Mouse (Mus musculus): ENCODE measurements around the gene Tbpl1. TPM values are rescaled to one million over a fixed set of nuclear protein-coding genes. Genes with fewer than 3 reads are reported as not detected.
A peak's percentile ranks its signal among the peaks of the same experiment; 100 is the strongest.

Gene Tbpl1
- polyA plus RNA-seq, 1 experiment from 2014 or later = 62.7 TPM

DNA sequence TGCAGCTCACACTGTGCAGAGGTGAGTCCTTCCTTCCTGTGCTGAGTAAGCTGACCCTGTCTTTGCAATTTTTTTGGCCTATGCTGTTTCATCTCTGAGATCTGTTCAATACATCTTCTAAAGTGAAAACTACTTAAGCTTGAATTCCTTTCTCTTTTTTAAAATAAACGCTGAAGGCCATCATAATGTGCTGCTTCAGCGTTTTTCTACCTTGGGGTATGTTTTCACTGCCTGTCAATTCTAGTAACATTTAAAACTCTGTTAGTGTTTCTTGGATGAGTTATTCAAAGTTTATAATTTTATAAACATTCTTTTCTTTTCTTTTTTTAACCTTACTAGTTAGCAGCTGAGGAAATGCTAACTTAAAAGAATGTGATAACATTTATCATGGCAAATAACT lies 18.8 kb downstream of the Tbpl1 start:
- Histone ChIP-seq H3K4me2 (replicated peaks; ENCODE audit: low read depth, low read length) (no peak overlapping the region), H3K9ac (replicated peaks; ENCODE audit: low read length) (no peak overlapping the region), H3K27ac (ENCODE audit: low read length) (no peak overlapping the region), H3K4me1 (ENCODE audit: insufficient read depth, low read length) (no peaks in the 10 kb centered on the region), H3K9me3 (ENCODE audit: low read length) (no peaks in the 10 kb centered on the region), H3K4me3 (ENCODE audit: low read length) (no peak overlapping the region), H3K36me3 (ENCODE audit: insufficient read depth, low read length) (peaks cover 26% of the 10 kb centered on the region; the same call in 1 of the 2 replicates), H3K27me3 (ENCODE audit: insufficient read depth, low read length) (no peaks in the 10 kb centered on the region)
- 62% methylated on average over 2 of the region's 2 CpGs for WGBS
- ATAC-seq (ENCODE audit: low FRiP score, low TSS enrichment) = no peak

DNA sequence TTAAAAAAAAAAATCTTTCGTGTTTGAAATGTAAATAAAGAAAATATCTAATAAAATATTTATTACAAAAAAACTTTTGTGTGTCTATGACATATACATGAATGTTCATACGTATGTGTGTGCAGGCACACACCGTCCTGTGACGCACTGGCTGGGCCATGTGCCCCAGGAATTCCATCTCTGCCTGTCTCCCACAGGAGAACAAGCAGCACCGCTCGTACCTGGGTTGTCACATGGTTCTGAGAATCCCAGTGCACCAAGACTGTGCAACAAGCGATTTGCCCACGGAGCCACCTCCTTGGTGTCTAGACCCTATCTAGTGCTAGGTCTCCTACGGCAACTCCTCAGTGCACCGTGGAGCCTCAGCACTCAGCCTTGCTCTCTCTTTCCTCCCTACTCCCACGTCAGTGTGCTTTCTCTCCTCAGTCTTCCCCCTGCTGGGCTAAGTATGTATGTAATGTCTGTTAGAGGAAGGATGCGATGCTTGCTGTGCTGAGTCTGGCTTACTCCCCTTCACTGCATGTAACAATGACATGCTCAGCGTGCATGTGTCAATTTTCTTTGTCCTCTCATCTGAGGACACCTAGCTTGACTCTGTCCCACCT lies 21.5 kb downstream of the Tbpl1 start:
- ATAC-seq (ENCODE audit: low FRiP score, low TSS enrichment) = no peak
- peaks cover 49% of the 10 kb centered on the region for H3K36me3 ChIP-seq (ENCODE audit: insufficient read depth, low read length)
- H3K27ac ChIP-seq (ENCODE audit: low read length) = no peak overlapping the region
- H3K4me2 ChIP-seq (replicated peaks; ENCODE audit: low read depth, low read length) = no peak overlapping the region
- no peak overlapping the region for H3K9ac ChIP-seq (replicated peaks; ENCODE audit: low read length)
- 89% methylated on average over 13 of the region's 13 CpGs for WGBS
- no peak overlapping the region for H3K4me3 ChIP-seq (ENCODE audit: low read length)
- H3K27me3 ChIP-seq (ENCODE audit: insufficient read depth, low read length) = no peaks in the 10 kb centered on the region
- H3K4me1 ChIP-seq (ENCODE audit: insufficient read depth, low read length) = no peaks in the 10 kb centered on the region
- H3K9me3 ChIP-seq (ENCODE audit: low read length) = no peaks in the 10 kb centered on the region

DNA sequence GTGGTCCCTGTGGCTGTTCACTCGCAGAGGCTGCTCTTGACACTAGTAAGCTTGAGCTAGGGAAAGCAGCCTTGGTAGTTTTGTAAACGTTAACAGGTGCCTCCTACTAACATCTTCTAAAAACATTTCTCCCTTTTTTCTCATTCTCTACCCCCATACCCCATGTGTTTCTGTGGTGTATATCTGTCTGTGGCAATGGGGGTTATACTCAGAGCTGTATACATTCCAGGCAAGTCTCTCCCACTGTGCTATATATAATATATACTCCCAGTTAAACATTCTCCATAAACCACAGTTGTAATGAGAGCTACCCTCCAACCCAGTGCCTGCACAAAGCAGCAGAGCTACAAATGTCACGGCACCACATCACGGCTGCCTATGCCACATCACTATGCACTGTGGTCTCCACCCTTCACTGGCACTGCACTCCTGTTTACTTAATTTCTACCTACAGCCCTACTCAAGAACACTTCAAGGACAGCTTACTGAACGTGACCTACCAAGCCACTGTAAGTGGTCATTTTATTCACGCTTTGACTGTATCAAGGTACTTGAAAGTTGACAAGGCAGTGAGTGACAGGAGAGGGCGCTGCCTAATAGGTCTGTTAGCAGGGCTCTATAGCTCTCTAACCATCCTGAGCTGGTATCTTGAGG lies 23.4 kb downstream of the Tbpl1 start:
- no peak for ATAC-seq (ENCODE audit: low FRiP score, low TSS enrichment)
- Histone ChIP-seq H3K36me3 (ENCODE audit: insufficient read depth, low read length) (peaks cover 53% of the 10 kb centered on the region), H3K9me3 (ENCODE audit: low read length) (no peaks in the 10 kb centered on the region), H3K9ac (replicated peaks; ENCODE audit: low read length) (no peak overlapping the region), H3K4me2 (replicated peaks; ENCODE audit: low read depth, low read length) (no peak overlapping the region), H3K4me3 (ENCODE audit: low read length) (no peak overlapping the region), H3K4me1 (ENCODE audit: insufficient read depth, low read length) (no peaks in the 10 kb centered on the region), H3K27ac (ENCODE audit: low read length) (no peak overlapping the region), H3K27me3 (ENCODE audit: insufficient read depth, low read length) (no peaks in the 10 kb centered on the region)
- 88% methylated on average over 7 of the region's 7 CpGs for WGBS

DNA sequence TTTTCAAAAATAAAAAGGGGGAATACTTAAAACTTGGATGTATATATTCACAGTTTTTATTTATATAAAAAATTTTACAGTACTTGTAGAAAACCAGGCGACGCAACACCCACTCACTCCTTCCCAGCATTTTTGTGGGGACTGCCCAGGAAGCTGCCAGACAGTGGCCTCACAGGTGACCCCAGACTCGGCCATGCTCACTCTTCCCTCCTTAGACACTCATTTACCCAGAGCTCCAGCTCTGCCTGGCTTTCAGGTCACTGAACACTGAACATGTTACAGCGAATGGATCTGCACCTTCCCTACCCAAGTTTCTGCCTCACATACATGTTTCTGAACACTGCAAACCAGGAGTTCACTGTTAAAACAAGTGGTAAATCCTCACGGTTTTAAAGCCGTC lies 27.9 kb downstream of the Tbpl1 start:
- Histone ChIP-seq H3K36me3 (ENCODE audit: insufficient read depth, low read length) (peaks cover 35% of the 10 kb centered on the region), H3K9ac (replicated peaks; ENCODE audit: low read length) (no peak overlapping the region), H3K4me2 (replicated peaks; ENCODE audit: low read depth, low read length) (no peak overlapping the region), H3K27ac (ENCODE audit: low read length) (no peak overlapping the region), H3K9me3 (ENCODE audit: low read length) (no peaks in the 10 kb centered on the region), H3K4me3 (ENCODE audit: low read length) (no peak overlapping the region), H3K27me3 (ENCODE audit: insufficient read depth, low read length) (no peaks in the 10 kb centered on the region), H3K4me1 (ENCODE audit: insufficient read depth, low read length) (peaks cover 8% of the 10 kb centered on the region; the same call in 1 of the 2 replicates)
- ATAC-seq (ENCODE audit: low FRiP score, low TSS enrichment) = peak; percentile 84; the same call in 1 of the 2 replicates
- 76% methylated on average over 6 of the region's 6 CpGs for WGBS

DNA sequence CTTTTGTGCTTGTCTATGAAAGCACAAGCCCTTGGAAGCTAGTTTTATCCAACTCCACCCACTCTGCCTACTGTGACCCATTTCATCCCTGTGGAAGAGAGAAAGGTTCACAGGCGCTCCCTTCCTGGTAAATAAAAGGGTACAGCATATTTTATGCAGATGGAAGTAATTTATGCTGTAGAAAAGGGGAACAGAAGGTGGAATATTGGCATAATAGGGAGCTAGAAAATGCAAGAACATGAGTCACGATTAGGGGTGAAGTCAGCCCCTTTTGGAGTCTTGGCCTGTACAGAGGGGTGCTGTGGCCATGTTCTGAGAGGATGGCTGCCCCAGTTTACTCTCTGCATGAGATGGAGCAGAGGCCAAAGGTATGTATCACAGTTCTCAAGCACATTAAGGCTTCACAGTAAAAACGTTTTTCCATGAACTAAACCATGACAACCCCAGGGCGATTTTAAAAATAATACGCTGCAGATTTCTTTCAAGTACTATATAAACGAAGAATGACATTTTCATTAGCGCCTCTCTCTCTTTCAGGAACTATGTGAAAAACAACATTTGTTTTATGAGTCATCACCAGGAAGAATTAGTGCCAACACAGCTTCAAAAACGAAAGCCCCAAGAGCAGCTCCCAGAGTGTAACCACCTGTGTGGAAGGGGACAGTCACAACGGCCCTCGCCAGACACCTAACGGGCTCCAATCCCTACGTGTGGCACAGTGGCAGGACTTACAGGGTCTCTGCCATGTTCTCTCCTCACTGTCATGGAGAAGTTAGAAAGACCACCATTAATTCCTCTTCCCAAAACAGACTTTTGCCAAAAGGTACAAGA lies 30.0 kb downstream of the Tbpl1 start:
- H3K9ac ChIP-seq (replicated peaks; ENCODE audit: low read length) = no peak overlapping the region
- H3K27me3 ChIP-seq (ENCODE audit: insufficient read depth, low read length) = no peaks in the 10 kb centered on the region
- H3K4me2 ChIP-seq (replicated peaks; ENCODE audit: low read depth, low read length) = no peak overlapping the region
- no peaks in the 10 kb centered on the region for H3K9me3 ChIP-seq (ENCODE audit: low read length)
- no peak for ATAC-seq (ENCODE audit: low FRiP score, low TSS enrichment)
- WGBS = 57% methylated on average over 12 of the region's 12 CpGs
- peaks cover 12% of the 10 kb centered on the region; the same call in 1 of the 2 replicates for H3K4me1 ChIP-seq (ENCODE audit: insufficient read depth, low read length)
- H3K4me3 ChIP-seq (ENCODE audit: low read length) = no peak overlapping the region
- no peak overlapping the region for H3K27ac ChIP-seq (ENCODE audit: low read length)
- H3K36me3 ChIP-seq (ENCODE audit: insufficient read depth, low read length) = peaks cover 17% of the 10 kb centered on the region

DNA sequence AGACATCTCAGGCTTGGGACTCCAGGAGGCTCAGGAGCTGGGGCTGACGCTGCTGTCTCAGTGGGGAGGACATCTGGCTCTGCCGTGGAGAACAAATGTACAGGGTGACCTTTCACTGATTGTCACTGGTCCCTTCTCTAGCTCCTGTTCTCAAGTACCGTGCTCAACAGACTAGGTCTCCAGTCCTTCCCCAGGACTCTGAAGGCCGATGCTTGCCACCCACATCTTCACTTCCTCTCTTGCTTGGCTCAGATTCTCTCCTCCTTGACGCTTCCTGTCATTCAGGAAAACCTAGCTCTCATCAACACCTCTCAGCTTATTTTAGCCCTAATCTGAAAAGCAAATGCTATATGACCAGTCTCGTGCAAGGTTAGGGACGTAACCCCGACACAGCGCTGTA lies 31.0 kb downstream of the Tbpl1 start:
- H3K9me3 ChIP-seq (ENCODE audit: low read length) = no peaks in the 10 kb centered on the region
- H3K4me2 ChIP-seq (replicated peaks; ENCODE audit: low read depth, low read length) = no peak overlapping the region
- no peaks in the 10 kb centered on the region for H3K27me3 ChIP-seq (ENCODE audit: insufficient read depth, low read length)
- H3K4me3 ChIP-seq (ENCODE audit: low read length) = no peak overlapping the region
- peaks cover 12% of the 10 kb centered on the region; the same call in 1 of the 2 replicates for H3K4me1 ChIP-seq (ENCODE audit: insufficient read depth, low read length)
- 79% methylated on average over 9 of the region's 9 CpGs for WGBS
- H3K27ac ChIP-seq (ENCODE audit: low read length) = no peak overlapping the region
- H3K36me3 ChIP-seq (ENCODE audit: insufficient read depth, low read length) = peaks cover 9% of the 10 kb centered on the region
- ATAC-seq (ENCODE audit: low FRiP score, low TSS enrichment) = no peak
- H3K9ac ChIP-seq (replicated peaks; ENCODE audit: low read length) = no peak overlapping the region

DNA sequence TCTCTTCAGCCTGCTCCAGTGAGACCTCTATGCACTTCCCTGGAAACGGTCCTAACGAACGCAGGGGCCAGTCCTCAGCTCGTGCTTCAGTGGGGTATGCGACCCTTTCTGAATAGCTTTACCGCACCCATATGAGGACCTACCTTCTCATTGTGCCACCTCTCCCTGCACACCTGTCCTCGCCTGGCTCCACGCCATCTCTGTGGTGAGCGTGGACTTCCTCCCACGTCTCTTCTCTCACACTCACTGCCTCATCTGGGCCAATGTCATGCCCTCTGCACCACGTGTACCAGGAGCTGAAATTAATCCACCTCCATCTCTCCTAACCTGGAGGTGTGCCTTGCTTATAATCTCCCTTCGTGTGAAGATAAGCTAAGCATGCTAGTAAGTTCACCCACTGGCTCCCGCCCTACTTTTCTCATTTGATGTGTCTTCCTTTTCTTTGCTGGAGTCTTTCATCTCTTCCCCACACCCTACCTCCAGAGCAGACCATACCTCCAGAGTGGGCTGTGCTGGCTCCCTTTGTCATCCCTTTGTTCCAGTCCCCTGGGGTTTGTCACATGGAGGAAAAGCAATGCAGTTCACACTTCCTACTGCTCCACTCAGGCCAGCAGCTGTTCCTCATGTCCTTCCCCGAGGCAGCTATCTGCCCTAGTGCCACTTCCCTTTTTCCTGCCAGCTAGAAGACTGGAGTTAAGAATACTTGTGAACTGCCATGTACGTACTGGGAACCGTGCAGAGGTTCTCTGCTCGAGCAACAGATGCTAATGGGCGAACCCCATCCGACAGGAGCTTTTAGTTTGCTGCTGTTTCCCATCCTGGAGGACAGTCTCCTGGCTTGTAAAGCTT lies 32.0 kb downstream of the Tbpl1 start:
- peaks cover 4% of the 10 kb centered on the region; the same call in 1 of the 2 replicates for H3K36me3 ChIP-seq (ENCODE audit: insufficient read depth, low read length)

DNA sequence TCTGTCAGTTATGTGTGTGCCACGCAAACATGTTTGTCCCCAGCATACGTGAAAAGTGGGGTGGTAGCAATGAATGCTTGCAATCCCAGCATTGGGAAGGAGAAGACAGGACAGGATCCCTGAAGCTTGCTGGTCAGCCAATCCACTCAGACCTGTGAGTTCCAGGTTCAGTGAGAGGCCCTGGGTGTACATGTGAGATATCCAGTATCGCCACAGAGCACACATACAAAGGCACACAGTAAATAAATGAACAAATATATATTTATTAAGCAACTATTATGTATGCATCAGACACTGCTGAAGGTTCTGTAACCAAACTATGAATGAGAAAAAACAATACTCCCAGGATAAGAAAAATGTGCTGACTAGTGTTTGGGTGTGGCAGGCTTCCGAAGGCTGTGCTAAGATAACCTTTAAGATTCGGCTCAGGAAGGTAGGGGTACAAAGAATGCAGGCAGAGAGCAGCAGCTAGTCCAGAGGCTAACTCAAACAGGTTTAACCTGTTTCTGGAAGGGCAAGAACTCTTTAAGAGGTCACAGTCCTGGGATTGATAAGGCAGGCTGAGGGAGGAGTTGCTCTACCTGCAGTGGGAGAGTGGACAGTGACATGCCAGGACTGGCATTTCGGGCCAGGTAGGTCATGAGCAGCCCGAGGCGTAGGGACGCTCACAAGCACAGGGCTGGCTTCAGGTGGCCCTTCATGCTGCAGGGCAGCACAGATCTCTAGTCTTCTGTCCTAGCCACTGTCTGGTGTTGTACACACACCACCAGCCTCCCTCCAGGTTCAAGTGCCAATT lies 33.4 kb downstream of the Tbpl1 start:
- Histone ChIP-seq H3K4me1 (ENCODE audit: insufficient read depth, low read length) (peaks cover 12% of the 10 kb centered on the region; the same call in 1 of the 2 replicates), H3K4me3 (ENCODE audit: low read length) (no peak overlapping the region), H3K36me3 (ENCODE audit: insufficient read depth, low read length) (no peaks in the 10 kb centered on the region), H3K27ac (ENCODE audit: low read length) (0 out of 2 replicates have a peak overlapping the region, but pooled peaks have one; percentile 2), H3K9me3 (ENCODE audit: low read length) (no peaks in the 10 kb centered on the region), H3K4me2 (replicated peaks; ENCODE audit: low read depth, low read length) (no peak overlapping the region), H3K9ac (replicated peaks; ENCODE audit: low read length) (no peak overlapping the region), H3K27me3 (ENCODE audit: insufficient read depth, low read length) (no peaks in the 10 kb centered on the region)
- ATAC-seq (ENCODE audit: low FRiP score, low TSS enrichment) = peak; percentile 70; the same call in 1 of the 2 replicates
- 81% methylated on average over 9 of the region's 9 CpGs for WGBS

More for the DNA sequence above, 32.0 kb downstream of the Tbpl1 start:
- Histone ChIP-seq H3K9ac (replicated peaks; ENCODE audit: low read length) (no peak overlapping the region), H3K9me3 (ENCODE audit: low read length) (no peaks in the 10 kb centered on the region), H3K4me3 (ENCODE audit: low read length) (no peak overlapping the region), H3K4me1 (ENCODE audit: insufficient read depth, low read length) (peaks cover 12% of the 10 kb centered on the region; the same call in 1 of the 2 replicates), H3K27ac (ENCODE audit: low read length) (no peak overlapping the region), H3K27me3 (ENCODE audit: insufficient read depth, low read length) (no peaks in the 10 kb centered on the region), H3K4me2 (replicated peaks; ENCODE audit: low read depth, low read length) (no peak overlapping the region)
- 65% methylated on average over 19 of the region's 19 CpGs for WGBS
- ATAC-seq (ENCODE audit: low FRiP score, low TSS enrichment) = no peak

DNA sequence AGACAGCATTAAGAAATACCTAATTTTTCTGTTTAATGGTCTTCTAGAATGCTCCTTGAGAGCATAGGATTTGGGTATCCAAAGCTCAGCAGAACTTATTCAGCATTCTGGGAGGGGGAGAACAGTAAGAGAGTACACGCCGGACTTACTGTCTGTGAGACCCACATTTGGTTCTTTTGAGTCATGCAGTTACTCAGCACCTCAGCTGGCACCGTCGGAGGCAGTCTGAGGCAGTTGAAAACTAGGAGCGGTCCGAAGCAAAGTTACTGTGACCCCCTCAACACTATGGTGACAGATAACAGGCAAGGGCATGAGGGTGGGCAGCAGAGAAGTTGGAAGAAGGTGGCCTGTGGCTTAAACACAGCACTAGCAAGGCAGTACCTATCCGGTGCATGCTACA lies 34.9 kb downstream of the Tbpl1 start:
- Histone ChIP-seq H3K4me3 (ENCODE audit: low read length) (no peak overlapping the region), H3K4me1 (ENCODE audit: insufficient read depth, low read length) (peaks cover 12% of the 10 kb centered on the region; the same call in 1 of the 2 replicates), H3K4me2 (replicated peaks; ENCODE audit: low read depth, low read length) (no peak overlapping the region), H3K36me3 (ENCODE audit: insufficient read depth, low read length) (no peaks in the 10 kb centered on the region), H3K9me3 (ENCODE audit: low read length) (no peaks in the 10 kb centered on the region), H3K27me3 (ENCODE audit: insufficient read depth, low read length) (no peaks in the 10 kb centered on the region), H3K27ac (ENCODE audit: low read length) (no peak overlapping the region), H3K9ac (replicated peaks; ENCODE audit: low read length) (no peak overlapping the region)
- ATAC-seq (ENCODE audit: low FRiP score, low TSS enrichment) = no peak
- WGBS = 84% methylated on average over 7 of the region's 7 CpGs
